Mouse (Mus musculus) kidney, embryonic 14.5 days (tissue): ENCODE measurements around the gene Xxylt1. TPM values are rescaled to one million over a fixed set of nuclear protein-coding genes. Genes with fewer than 3 reads are reported as not detected.

Experiments used
- ATAC-seq: fragments of 200-750 bp; cut with Nextera tagmentation; 2 replicates; pipeline ENCODE4 v1.8.0; 2017; ENCODE audit warnings: moderate number of reproducible peaks, mild to moderate bottlenecking, moderate TSS enrichment, moderate library complexity; ENCODE audit not compliant: low FRiP score, low TSS enrichment
- H3K27ac ChIP-seq: fragments of 300-500 bp; sonication (generic); 2 replicates; pipeline ENCODE4 v1.5.1; 2014; ENCODE audit warnings: low read depth, mild to moderate bottlenecking, low read length, moderate library complexity, mixed read lengths
- H3K27me3 ChIP-seq: fragments of 300-500 bp; sonication (generic); 2 replicates; pipeline ENCODE4 v1.6.1; 2014; ENCODE audit warnings: mild to moderate bottlenecking, low read length; ENCODE audit not compliant: control insufficient read depth, insufficient read depth
- H3K36me3 ChIP-seq: fragments of 300-500 bp; sonication (generic); 2 replicates; pipeline ENCODE4 v1.6.1; 2014; ENCODE audit warnings: low read length, mixed read lengths; ENCODE audit not compliant: control insufficient read depth, insufficient read depth
- H3K4me1 ChIP-seq: fragments of 300-500 bp; sonication (generic); 2 replicates; pipeline ENCODE4 v1.6.1; 2014; ENCODE audit warnings: low read length, mixed read lengths; ENCODE audit not compliant: control insufficient read depth, insufficient read depth
- H3K4me2 ChIP-seq: fragments of 300-500 bp; sonication (generic); replicated peaks from 2 replicates; pipeline ENCODE4 v1.6.1; 2014; ENCODE audit warnings: low read depth, mild to moderate bottlenecking, low read length
- H3K4me3 ChIP-seq: fragments of 300-500 bp; sonication (generic); 2 replicates; pipeline ENCODE4 v1.5.1; 2014; ENCODE audit warnings: mild to moderate bottlenecking, low read length
- H3K9ac ChIP-seq: fragments of 300-500 bp; sonication (generic); 2 replicates; pipeline ENCODE4 v1.6.1; 2014; ENCODE audit warnings: low read depth, mild to moderate bottlenecking, low read length, moderate library complexity
- H3K9me3 ChIP-seq: fragments of 300-500 bp; sonication (generic); 2 replicates; pipeline ENCODE4 v1.6.1; 2016; ENCODE audit warnings: low read length; ENCODE audit not compliant: control insufficient read depth
- WGBS: fragments of 180-500 bp; shearing (Covaris S2); extraction: QIAGEN DNeasy Blood & Tissue Kit; methylation state at CpG from one replicate; pipeline ENCODE4 v1.1.7; 2014; 5-methylcytosine and 5-hydroxymethylcytosine counted together
- polyA plus RNA-seq: library from polyadenylated mRNA; unstranded; fragments of >200 nt; fragmentation: Nextera tagmentation; extraction: Ambion mirVana; gene quantifications from 2 replicates; pipeline ENCODE4 v1.2.1, GENCODE M21; 2014

Xxylt1 gene
- polyA plus RNA-seq, 1 experiment from 2014 or later = 28.6 TPM

DNA sequence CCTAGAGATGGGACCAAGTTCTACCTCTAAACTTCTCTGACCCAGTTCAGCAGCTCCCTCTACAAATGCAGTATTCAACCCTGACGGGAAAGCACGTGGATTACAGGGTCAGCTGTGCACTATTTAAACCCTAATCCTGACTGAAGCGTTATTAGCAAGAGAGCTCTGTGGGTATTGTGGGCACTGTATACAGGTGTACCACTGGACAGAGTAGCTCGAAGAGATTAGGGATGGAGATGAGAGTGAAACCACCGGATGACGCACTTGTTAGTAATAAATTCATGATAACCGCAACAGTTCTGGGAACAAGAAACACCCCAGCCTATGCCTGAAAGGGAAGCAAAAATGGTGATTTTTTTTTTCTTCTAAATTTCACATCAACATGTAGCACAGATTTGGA lies 57.0 kb downstream of the Xxylt1 start:
- no peak overlapping the region for H3K9ac ChIP-seq
- H3K9me3 ChIP-seq = no peaks in the 10 kb centered on the region
- no peak overlapping the region for H3K27ac ChIP-seq
- no peak overlapping the region for H3K4me3 ChIP-seq
- H3K36me3 ChIP-seq = no peaks in the 10 kb centered on the region
- ATAC-seq = no peak
- H3K4me2 ChIP-seq = no peak overlapping the region
- no peaks in the 10 kb centered on the region for H3K4me1 ChIP-seq
- WGBS = 90% methylated on average over 7 of the region's 7 CpGs
- H3K27me3 ChIP-seq = no peaks in the 10 kb centered on the region

DNA sequence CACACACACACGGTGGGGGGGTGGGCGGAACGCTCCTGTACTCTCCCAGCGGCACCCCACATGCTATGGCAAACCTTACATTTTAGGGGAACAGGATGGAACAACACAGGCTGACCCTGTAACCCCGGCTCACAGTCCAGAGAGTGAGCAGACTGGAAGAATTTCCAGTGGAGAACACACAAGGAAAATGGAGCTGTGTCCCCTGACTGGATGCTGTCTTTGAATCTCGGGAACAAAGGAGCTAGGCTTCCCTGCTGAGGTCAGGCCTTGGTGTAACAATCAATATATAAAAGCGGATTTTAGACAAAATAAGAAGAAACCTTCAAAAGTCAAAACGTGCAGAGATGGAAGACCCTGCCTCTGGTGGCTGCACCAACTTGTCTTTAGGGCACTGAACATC lies 57.4 kb downstream of the Xxylt1 start:
- no peak overlapping the region for H3K4me2 ChIP-seq
- 92% methylated on average over 8 of the region's 8 CpGs for WGBS
- no peak for ATAC-seq
- H3K4me3 ChIP-seq = no peak overlapping the region
- no peak overlapping the region for H3K27ac ChIP-seq
- no peak overlapping the region for H3K9ac ChIP-seq
- H3K27me3 ChIP-seq = no peaks in the 10 kb centered on the region
- no peaks in the 10 kb centered on the region for H3K9me3 ChIP-seq
- H3K4me1 ChIP-seq = no peaks in the 10 kb centered on the region
- no peaks in the 10 kb centered on the region for H3K36me3 ChIP-seq

DNA sequence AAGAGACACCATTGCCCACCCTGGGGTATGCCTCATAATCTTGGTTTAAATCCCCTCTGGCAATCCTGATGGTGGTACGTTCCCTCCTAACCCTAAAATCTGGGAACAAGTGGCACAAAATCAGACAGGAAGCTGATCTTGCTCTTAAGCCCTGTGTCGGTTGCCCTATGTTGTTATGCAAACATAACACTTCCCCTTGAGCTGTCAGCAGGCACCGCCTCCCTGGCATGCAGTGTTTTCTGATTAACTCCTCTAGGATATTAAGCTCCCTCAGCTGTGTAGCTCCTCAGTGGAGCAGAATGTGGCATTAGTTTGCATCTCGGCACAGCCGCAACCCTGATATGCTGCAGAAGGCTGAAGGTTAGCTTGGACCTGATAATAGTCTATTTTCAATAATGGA lies 58.9 kb downstream of the Xxylt1 start:
- 54% methylated on average over 5 of the region's 5 CpGs for WGBS

DNA sequence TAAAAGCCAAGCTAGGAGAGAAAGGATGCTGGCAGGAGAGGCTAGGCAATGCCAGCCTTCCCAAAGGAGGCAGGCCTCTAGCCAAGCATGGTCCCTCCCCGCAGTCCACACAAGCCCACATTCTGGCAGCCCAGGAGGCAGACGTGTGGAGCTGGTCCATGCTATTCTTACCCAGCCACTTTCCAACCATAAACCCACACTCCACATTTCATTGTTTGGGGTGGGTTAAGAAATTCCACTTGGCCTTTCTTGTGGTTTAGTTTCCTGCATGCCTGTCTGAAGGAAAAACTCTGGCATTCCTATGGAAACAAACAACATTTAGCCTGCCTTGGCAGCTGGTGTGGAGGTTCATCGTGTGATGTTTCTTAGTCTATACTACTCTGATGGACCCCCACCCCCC lies 61.7 kb downstream of the Xxylt1 start:
- Histone ChIP-seq H3K4me2 (no peak overlapping the region), H3K4me1 (no peaks in the 10 kb centered on the region), H3K4me3 (no peak overlapping the region), H3K36me3 (no peaks in the 10 kb centered on the region), H3K9me3 (no peaks in the 10 kb centered on the region), H3K9ac (no peak overlapping the region), H3K27me3 (no peaks in the 10 kb centered on the region), H3K27ac (no peak overlapping the region)
- 65% methylated on average over 3 of the region's 3 CpGs for whole genome bisulfite sequencing
- no peak for ATAC-seq

More for the DNA sequence above, 58.9 kb downstream of the Xxylt1 start:
- no peak overlapping the region for H3K4me2 ChIP-seq
- no peaks in the 10 kb centered on the region for H3K4me1 ChIP-seq
- H3K36me3 ChIP-seq = no peaks in the 10 kb centered on the region
- no peaks in the 10 kb centered on the region for H3K9me3 ChIP-seq
- H3K9ac ChIP-seq = no peak overlapping the region
- H3K4me3 ChIP-seq = no peak overlapping the region
- no peaks in the 10 kb centered on the region for H3K27me3 ChIP-seq
- H3K27ac ChIP-seq = no peak overlapping the region
- ATAC-seq = no peak

DNA sequence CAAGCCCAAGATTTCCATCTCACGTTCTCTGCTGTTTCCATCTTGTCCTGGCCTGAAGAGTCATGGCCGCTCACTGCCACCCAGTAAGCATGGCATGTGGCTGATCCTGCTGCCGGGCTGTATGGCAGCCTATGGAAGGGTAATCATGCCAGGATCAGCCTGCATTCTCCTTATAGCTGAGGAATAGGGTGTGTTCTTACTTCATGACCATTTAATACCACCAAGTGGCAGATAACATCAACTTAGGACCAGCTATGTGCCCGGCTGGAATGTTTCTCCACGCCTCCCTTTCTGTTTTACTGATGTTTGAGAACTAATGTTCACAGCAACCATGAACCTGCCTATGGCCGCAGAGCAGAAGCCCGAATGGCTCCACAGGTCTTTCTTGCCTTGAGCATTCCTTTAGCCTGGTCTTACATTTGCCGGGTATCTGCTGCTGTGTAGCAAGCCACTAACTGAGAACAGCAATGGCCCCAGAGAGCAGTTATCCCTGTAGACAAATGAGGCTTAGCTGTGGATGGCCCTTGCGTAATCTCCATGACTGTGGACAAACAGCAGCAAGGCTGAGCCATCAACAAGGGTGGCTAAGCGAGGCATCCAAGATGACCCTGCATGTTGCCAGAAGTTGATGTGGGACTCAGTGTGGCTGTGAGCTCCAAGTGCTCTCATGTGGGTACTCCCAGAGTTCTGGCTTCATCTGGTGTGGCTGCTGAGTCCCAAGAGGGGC lies 63.4 kb downstream of the Xxylt1 start:
- H3K36me3 ChIP-seq = no peaks in the 10 kb centered on the region
- 88% methylated on average over 10 of the region's 10 CpGs for WGBS
- no peaks in the 10 kb centered on the region for H3K4me1 ChIP-seq
- H3K4me3 ChIP-seq = no peak overlapping the region
- H3K9me3 ChIP-seq = no peaks in the 10 kb centered on the region
- no peak overlapping the region for H3K9ac ChIP-seq
- H3K4me2 ChIP-seq = no peak overlapping the region
- H3K27ac ChIP-seq = no peak overlapping the region
- H3K27me3 ChIP-seq = no peaks in the 10 kb centered on the region
- ATAC-seq = no peak

DNA sequence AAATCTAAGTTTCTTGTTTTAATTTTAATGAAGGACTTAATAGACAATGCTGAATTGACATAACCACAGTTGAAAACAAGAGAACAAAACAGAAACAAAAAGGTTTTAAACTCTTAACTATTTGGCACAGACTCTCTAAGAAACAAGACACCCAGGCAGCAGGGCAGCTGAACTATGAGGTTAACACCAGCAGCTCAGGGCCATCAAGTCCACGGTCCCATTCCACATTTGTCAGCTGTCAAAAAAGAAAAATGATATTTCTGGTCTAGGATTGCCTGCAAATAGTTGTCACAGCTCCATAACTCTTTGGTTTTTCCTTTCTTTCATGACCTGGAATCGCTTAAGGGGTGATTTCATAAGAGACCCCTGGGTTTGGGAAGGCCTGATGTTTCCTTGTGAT lies 64.6 kb downstream of the Xxylt1 start:
- H3K27ac ChIP-seq = no peak overlapping the region
- WGBS = 56% methylated on average over 2 of the region's 2 CpGs
- H3K27me3 ChIP-seq = no peaks in the 10 kb centered on the region
- no peak overlapping the region for H3K4me2 ChIP-seq
- H3K36me3 ChIP-seq = no peaks in the 10 kb centered on the region
- no peak for ATAC-seq
- no peak overlapping the region for H3K9ac ChIP-seq
- H3K4me3 ChIP-seq = no peak overlapping the region
- no peaks in the 10 kb centered on the region for H3K9me3 ChIP-seq
- H3K4me1 ChIP-seq = no peaks in the 10 kb centered on the region

DNA sequence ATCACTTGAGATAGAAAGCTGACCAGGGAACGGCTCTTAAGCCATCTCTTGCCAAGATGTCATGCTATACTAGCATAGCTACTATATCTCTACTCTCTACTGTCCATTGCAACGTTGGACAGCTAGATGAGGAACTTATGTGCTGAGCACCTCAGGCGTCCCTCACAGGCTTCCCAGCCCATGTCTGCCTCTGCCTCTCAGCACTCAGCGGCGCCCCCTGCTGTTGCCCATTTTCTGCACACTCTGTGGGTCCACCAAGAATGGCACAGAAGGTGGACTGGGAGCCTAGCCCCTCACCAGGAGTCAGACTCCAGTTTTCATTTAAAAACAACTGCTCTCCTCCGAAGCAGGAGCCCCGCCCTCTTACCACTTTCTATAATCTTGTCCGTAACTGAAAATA lies 65.1 kb downstream of the Xxylt1 start:
- no peaks in the 10 kb centered on the region for H3K9me3 ChIP-seq
- no peaks in the 10 kb centered on the region for H3K36me3 ChIP-seq
- H3K4me1 ChIP-seq = no peaks in the 10 kb centered on the region
- no peak overlapping the region for H3K9ac ChIP-seq
- no peak overlapping the region for H3K4me2 ChIP-seq
- no peaks in the 10 kb centered on the region for H3K27me3 ChIP-seq
- ATAC-seq = no peak
- no peak overlapping the region for H3K4me3 ChIP-seq
- no peak overlapping the region for H3K27ac ChIP-seq
- WGBS = 81% methylated on average over 8 of the region's 8 CpGs

DNA sequence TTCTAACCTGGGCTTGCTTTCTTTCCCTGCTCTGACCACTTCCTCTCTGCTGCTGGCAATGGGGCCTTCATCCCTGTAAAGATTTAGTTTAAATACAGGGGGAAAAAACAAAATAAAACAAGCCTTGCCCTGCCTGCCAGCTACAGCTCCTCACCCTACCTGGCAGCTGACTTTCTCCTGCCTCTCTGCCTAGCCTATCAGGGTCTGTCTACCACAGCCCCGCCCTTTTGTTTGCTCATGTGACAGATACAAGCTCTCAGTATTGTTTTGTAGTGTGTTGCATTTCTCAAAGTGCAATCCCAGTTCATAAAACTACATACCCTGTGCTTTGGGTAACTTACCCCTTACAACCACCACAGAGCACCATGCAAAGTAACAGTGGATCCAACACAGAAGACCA lies 66.0 kb downstream of the Xxylt1 start:
- Histone ChIP-seq H3K4me3 (no peak overlapping the region), H3K27me3 (no peaks in the 10 kb centered on the region), H3K9ac (no peak overlapping the region), H3K4me2 (no peak overlapping the region), H3K27ac (no peak overlapping the region), H3K36me3 (no peaks in the 10 kb centered on the region), H3K9me3 (no peaks in the 10 kb centered on the region), H3K4me1 (no peaks in the 10 kb centered on the region)
- WGBS = 95% methylated on average over 1 of the region's 1 CpGs
- ATAC-seq = no peak

DNA sequence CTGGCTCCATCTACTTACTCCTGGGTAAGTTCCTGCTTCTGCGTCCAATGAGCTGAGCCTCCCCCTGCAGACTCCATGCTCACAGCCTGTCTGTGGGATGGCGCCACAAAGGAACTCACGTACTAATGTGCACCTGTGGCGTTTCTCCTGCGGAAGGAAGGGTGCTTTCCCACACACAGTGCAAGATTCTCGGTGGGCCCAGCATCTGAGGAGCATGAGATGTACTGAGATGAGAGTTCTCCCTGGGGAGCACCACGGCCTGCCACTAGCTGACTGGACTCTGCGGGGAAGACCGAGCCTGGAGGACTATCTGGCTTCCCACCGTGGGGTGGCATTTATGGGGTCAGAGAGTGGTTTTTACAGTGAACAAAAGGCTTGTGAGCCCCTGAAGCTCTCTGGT lies 69.0 kb downstream of the Xxylt1 start:
- Histone ChIP-seq H3K4me1 (peaks cover 3% of the 10 kb centered on the region; the same call in 1 of the 2 replicates), H3K27me3 (no peaks in the 10 kb centered on the region), H3K9ac (no peak overlapping the region), H3K27ac (no peak overlapping the region), H3K4me3 (no peak overlapping the region), H3K4me2 (no peak overlapping the region), H3K9me3 (no peaks in the 10 kb centered on the region), H3K36me3 (no peaks in the 10 kb centered on the region)
- 87% methylated on average over 10 of the region's 10 CpGs for WGBS
- no peak for ATAC-seq
